Mouse (Mus musculus) gastrocnemius, adult 2 months (tissue): ENCODE data around the gene Lap3. TPM values are rescaled to one million over a fixed set of nuclear protein-coding genes. Genes with fewer than 3 reads are reported as not detected.

Source experiments
- DNase-seq: peaks from one replicate; pipeline ENCODE4 v3.0.0; 2022
- H3K27ac ChIP-seq: fragments of 200-600 bp; 2 replicates; pipeline ENCODE4 v1.8.1; 2022; ENCODE audit warnings: mild to moderate bottlenecking
- H3K4me3 ChIP-seq: fragments of 200-600 bp; 2 replicates; pipeline ENCODE4 v1.8.1; 2022; ENCODE audit warnings: mild to moderate bottlenecking, moderate library complexity
- CTCF ChIP-seq: fragments of 200-600 bp; IDR thresholded peaks from 2 replicates; pipeline ENCODE4 v1.8.1; 2022; ENCODE audit warnings: antibody characterized with exemption, mild to moderate bottlenecking, moderate library complexity
- intact Hi-C: fragments of 180-260 bp; cut with DNase I; formaldehyde crosslinking; loops from one replicate; pipeline ENCODE4 v1.15.1; 2025
- total RNA-seq, 2 experiments: library from RNA; stranded (reverse); gene quantifications; 2 replicates each; pipeline ENCODE4 v1.2.3; 2021

Gene Lap3
- total RNA-seq, 2 experiments from 2014 or later: 54.2 to 54.5 TPM

DNA sequence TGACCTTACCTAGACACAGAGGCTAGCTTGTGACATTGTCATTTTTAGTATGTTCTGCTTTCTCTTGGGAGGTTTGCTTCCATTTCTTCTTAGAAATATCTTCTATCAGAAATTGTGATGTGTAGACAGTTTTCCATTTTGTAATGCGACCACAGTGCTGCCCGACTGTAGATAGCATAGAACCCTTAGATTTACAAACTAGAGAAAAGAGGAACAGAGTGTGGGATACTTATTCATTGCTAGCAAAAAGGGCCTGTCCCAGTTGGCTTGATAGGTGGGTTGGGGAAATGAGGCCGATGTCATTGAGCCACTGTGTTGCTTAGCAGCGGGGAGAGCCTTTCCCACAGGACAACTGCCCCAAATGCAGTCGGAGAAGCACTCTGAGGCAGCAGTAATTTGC lies 4.4 kb downstream of the Lap3 start:
- H3K27ac ChIP-seq: no peak overlapping the region
- intact Hi-C loops: loop anchor here (1.0 kb wide), 1 partner anchor 16 kb away; no protein-coding TSS in a partner anchor
- TF ChIP-seq CTCF: no peak
- no peak for DNase-seq
- H3K4me3 ChIP-seq: no peak overlapping the region

DNA sequence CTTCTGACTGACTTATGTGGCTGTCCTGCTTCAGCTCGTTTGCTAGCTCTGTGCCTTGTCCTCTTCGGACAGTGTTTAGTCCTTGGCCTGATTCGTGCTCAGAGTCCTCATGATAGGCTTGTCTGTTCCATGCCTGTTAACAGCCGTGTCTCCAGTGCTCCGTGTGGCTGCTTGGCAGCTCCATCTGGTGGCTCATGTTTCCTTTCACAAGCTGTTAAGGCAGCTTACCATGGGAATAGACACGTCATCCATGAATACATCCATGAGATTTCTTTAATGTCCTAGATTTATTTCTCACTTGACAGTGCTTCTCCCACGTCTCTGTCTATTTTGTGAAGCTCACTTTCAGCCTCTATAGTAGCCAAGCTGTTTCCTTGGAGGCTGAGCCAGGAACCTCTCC lies 16.9 kb downstream of the Lap3 start:
- intact Hi-C loops: no loop called here
- TF ChIP-seq CTCF: no peak; the same call in 1 of the 2 replicates
- DNase-seq: no peak
- no peak overlapping the region for H3K27ac ChIP-seq
- no peak overlapping the region for H3K4me3 ChIP-seq

DNA sequence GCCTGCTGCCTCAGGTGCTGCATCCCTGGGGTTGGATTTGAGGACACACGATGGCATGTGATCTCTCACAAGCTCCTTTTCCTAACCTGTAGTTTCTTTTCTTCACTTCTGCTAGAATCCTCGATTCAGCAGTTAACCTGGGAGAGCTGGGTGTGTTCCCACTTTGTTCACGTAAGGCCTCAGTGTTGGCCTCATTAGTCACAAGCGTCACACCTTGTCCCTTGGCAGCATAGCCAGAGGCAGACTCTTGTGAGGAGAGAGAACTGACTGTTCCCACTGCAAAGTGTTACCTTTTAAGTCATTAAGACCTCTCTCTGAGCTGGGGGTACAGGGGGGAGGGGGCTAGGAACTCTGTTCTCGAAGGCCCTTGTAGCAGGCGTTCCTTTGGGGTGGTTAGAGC lies 19.7 kb downstream of the Lap3 start:
- DNase-seq: no peak

DNA sequence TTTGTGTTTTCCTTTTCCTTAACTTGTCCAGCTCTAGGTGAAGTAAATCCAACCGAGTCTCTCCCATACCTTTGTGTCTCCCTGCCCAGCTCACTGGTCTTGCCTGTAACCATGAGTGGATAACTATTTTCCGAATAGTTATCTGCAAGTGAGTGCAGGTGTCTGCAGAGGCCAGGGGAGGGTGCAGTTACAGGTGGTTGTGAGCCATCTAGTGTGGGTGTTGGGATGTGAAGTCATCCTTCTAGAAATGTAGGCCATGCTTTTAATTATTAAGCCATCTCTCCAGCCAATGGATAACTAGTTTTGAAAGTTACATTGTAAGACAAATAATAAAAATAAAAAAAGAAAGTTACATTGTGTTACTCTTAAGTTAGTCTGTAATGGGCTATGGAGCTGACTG lies 20.3 kb downstream of the Lap3 start:
- TF ChIP-seq CTCF: no peak
- H3K27ac ChIP-seq: no peak overlapping the region
- intact Hi-C loops: loop anchor here (1.0 kb wide), 1 partner anchor 16 kb away; no protein-coding TSS in a partner anchor
- DNase-seq: no peak
- no peak overlapping the region for H3K4me3 ChIP-seq

More for the DNA sequence above, 19.7 kb downstream of the Lap3 start:
- Histone ChIP-seq H3K27ac (no peak overlapping the region), H3K4me3 (no peak overlapping the region)
- intact Hi-C loops: loop anchor here (1.0 kb wide), 1 partner anchor 16 kb away; no protein-coding TSS in a partner anchor
- no peak for TF ChIP-seq CTCF

DNA sequence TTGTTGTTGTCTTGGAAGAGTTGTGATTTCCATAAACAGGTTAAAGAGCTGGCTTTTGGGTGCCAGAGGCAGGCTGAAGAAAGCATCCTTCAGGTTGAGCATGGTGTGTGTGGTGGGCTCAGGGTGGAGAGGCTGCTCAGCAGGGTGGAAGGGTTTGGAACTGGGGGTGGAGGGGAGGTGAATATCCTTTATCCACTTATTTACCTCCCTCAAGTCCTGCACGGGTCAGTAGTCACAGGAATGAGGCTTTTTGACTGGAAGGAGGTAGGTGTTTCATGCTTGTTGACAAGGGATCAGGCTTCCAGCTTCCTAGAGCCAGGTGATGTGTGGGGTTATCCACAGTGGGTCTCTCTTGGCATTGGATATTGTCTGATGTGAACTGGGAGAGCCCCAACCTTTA lies 21.4 kb downstream of the Lap3 start:
- DNase-seq: no peak
- intact Hi-C loops: no loop called here
- Histone ChIP-seq H3K4me3 (no peak overlapping the region), H3K27ac (no peak overlapping the region)
- TF ChIP-seq CTCF: no peak

DNA sequence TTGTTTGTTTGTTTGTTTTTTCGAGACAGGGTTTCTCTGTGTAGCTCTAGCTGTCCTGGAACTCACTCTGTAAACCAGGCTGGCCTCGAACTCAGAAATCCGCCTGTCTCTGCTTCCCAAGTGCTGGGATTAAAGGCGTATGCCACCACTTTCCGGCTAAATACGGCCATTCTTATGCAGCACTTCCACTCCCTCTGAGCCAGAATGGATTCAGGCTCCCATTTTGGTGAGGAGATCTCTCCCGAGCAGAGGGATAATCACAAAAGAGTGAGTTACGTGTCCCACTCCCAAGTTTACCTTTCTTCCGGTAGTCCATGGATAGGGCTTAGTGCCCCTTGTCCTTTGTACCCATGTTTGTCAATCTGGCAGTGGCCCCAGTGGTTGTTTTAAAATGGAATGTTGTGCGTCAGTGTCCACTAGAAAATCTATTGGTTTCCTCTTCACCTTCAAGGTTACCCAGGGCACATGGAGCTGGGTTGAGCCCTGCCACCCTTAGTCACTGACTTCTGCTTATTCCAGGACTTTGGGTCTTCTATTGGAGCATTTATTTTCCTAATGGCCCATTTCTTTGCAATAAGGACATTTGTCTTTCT lies 22.1 kb downstream of the Lap3 start:
- TF ChIP-seq CTCF: no peak
- no peak for DNase-seq
- Histone ChIP-seq H3K4me3 (no peak overlapping the region), H3K27ac (no peak overlapping the region)
- intact Hi-C loops: no loop called here

DNA sequence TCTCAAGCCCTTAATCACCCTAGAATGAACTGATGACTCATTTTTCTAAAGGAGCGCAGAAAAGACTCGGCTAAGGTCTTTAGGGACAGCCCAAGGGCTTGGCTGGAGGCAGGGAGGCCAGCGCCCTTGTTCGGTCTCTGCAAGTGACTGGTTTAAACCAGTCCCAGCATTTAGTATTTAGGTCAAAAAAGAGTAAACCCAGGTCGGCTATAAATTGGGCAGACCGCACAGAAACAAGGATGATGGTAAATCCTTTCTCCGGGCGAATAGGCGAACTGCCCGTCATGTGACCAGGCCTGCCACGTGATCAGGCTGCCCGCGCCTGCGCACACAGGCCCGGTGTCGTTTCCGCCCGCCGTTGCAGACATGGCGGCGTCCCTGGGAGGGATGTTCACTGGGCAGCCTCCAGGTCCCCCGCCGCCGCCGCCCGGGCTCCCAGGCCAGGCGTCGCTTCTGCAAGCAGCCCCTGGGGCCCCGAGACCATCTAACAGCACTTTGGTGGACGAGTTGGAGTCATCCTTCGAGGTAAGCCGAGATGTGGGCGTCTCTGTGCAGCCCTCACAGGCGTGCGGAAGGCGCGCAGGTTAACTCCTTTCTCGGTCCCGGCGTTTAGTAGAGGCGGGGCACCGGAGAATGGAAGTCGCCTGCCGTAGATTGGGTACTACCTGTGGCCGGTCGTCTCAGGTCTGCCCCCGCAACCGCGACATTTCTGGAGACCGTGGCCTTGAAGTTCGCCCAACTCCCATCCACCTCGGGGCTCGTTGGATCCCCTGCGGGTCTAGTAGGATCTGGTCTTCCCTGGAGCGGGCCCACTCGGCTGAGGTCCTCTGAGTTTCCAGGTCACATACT lies 27.0 kb downstream of the Lap3 start, which contains the start of gene Med28:
Gene Med28, plus strand, starts transcription at position 270 of the 849 bp plus-strand sequence.
- peak; percentile 97 for DNase-seq
- TF ChIP-seq CTCF: no peak
- Histone ChIP-seq H3K27ac (peak within 1 kb of the TSS; percentile 88), H3K4me3 (peak within 1 kb of the TSS; percentile 94)
- intact Hi-C loops: loop anchor here (1.0 to 5.0 kb wide), 2 partner anchors 27 to 147 kb away; partner anchors contain the start of genes Lap3 and Ncapg

DNA sequence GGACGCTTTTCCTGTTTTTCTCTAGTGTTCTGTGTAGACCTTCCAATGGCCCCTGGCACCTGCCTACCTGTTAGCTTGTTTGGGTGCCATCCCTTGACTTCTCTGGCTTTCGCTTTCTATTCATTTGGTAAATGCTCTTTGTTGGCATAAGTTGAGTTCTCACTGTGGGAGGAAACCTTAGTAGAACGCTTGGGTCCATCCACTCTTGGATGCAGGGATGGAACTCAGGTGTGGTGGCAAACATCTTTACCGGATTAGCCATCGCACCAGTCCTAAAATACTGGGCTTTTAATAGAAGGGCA lies 27.6 kb downstream of the Lap3 start:
- no peak for DNase-seq
- no peak for TF ChIP-seq CTCF
- H3K4me3 ChIP-seq: peak overlapping the region; percentile 94
- H3K27ac ChIP-seq: peak overlapping the region; percentile 88
- intact Hi-C loops: loop anchor here (1.0 to 5.0 kb wide), 2 partner anchors 27 to 147 kb away; partner anchors contain the start of genes Lap3 and Ncapg

DNA sequence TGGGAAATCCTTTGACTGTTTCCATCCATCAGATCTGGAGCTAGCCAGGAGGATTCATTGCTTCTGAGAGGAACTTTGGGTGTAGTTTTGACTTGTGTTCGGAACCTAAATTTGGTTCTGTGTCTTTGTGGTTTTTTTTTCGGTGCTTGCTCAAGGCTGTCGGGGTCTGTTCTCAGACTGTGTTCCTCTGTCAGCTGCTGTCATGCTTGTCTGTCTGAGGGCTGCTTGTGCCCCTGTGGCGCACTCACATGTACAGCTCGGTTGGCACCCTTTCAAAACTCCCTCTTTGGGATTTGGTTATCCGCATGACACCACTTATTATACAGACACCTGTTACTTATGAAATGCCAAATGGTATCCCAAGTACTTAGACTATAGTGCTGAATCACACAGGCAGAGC lies 28.4 kb downstream of the Lap3 start:
- Histone ChIP-seq H3K27ac (no peak overlapping the region), H3K4me3 (no peak overlapping the region; the same call in 1 of the 2 replicates)
- no peak for TF ChIP-seq CTCF
- intact Hi-C loops: loop anchor here (5.0 kb wide), 1 partner anchor 146 kb away; the partner anchor contains the start of gene Ncapg
- DNase-seq: no peak

DNA sequence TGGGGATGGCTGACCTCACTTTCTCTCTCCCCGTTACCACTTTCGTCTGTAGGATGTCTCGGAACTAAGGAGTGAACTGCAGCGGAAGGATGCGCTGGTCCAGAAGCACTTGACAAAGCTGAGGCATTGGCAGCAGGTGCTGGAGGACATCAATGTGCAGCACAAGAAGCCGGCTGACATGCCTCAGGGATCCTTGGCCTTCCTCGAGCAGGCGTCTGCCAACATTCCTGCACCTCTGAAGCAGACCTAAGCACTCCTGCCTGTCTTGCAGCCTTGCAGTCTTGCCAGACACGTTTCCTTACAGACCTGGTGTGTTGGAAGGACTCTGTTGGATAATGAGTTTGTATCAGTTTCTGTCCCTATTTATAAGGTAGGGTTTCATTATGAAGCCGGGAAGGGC lies 31.9 kb downstream of the Lap3 start:
- intact Hi-C loops: no loop called here
- DNase-seq: no peak
- Histone ChIP-seq H3K4me3 (no peak overlapping the region), H3K27ac (no peak overlapping the region)
- no peak for TF ChIP-seq CTCF

DNA sequence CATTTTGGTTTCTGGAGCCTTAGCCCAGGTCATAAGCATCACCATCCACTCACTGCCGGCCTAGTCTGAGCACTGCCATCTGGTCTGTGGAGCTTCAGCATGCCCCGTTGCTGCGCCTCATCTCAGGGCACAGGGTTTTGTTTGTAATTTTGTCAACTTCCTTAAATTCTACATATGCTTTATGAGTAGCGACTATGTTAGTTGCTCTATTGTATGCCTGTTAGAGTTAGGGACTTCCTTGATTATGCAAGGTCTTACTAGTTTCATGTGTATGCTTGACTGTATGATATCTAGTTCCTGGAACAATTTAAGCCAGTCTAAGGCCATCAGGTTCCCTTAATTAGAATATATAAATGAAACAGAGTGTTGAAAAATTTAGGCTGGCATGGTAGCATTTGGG lies 33.2 kb downstream of the Lap3 start:
- intact Hi-C loops: no loop called here
- no peak for TF ChIP-seq CTCF

DNA sequence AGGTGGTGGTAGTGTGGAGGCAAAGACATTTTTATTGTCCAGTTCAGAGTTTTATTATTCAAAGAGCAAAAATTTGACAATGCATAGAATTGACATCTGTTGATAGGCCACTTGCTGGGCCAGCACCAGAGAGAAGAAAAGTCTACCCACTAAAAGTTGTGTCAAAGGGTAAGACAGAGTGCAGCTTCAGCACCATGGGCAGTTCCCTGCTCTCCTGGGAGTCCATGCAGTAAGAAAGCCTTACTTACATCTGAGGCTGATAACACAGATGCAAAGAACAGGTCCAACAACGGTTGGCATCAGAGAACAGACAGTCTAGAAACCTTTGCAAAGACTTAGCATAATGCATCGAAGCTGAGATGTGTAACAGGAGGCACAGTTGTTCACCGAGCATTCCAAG lies 36.5 kb downstream of the Lap3 start:
- no peak for DNase-seq
- Histone ChIP-seq H3K27ac (no peak overlapping the region), H3K4me3 (no peak overlapping the region)
- no peak for TF ChIP-seq CTCF
- intact Hi-C loops: loop anchor here (5.0 kb wide), 1 partner anchor 52 kb away; no protein-coding TSS in a partner anchor

More for the DNA sequence above, 33.2 kb downstream of the Lap3 start:
- DNase-seq: no peak
- Histone ChIP-seq H3K4me3 (no peak overlapping the region), H3K27ac (no peak overlapping the region)
